ENCODE assay signal across 14 mouse cellular contexts in the genomic region with DNA sequence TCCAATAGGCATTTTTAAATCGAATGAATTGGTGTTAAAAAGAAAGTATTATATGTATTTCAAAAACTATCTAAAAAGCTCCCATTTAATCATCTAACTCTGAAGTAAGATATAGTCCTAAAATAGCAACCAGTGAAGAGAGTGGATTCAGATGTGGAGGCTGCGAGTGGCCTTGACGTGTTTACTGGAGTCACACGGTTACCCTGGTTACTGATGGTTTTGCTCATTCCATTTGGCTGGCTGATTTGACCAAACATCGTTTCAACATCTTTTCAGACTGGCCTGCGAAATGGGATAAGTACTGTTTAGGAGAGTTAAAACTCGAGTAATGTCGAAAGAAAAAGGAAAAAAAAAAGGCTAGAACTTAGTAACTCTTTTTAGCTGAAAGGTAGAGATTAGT.
DNase-seq lines count a peak whose midpoint lies in the region; ATAC-seq and TF ChIP-seq lines count a peak whose summit lies in the region.
"Had no signal": no experiment of that assay in that cellular context is flagged by ENCODE, and none has a peak within 500 bp of the region (broad histone marks: within the 10 kb centered on the region; RNA-seq: fewer than 3 reads in every experiment).

No protein-coding gene starts in this region.

- no peak overlapping the region for H3K4me3 ChIP-seq in forebrain, postnatal 0 days (ENCODE audit: low read depth, low read length)
- no peak overlapping the region for H3K4me3 ChIP-seq in forebrain, embryonic 16.5 days (replicated peaks; ENCODE audit: low read length)
- H3K4me3 ChIP-seq: hindbrain, embryonic 10.5 days; left cerebral cortex, adult 2 months; limb, embryonic 13.5 days; neural tube, embryonic 13.5 days had no signal

- H3K36me3 ChIP-seq in forebrain, postnatal 0 days (ENCODE audit: insufficient read depth): no peaks in the 10 kb centered on the region
- H3K36me3 ChIP-seq in forebrain, embryonic 16.5 days (ENCODE audit: control insufficient read depth, insufficient read depth): no peaks in the 10 kb centered on the region
- H3K36me3 ChIP-seq: hindbrain, embryonic 10.5 days; neural tube, embryonic 13.5 days had no signal

- H3K4me1 ChIP-seq in forebrain, postnatal 0 days (ENCODE audit: insufficient read depth): no peaks in the 10 kb centered on the region
- H3K4me1 ChIP-seq in forebrain, embryonic 16.5 days (replicated peaks; ENCODE audit: control insufficient read depth, insufficient read depth, low read length): no peaks in the 10 kb centered on the region
- H3K4me1 ChIP-seq: hindbrain, embryonic 10.5 days; limb, embryonic 13.5 days; neural tube, embryonic 13.5 days had no signal

- H3K9me3 ChIP-seq in forebrain, postnatal 0 days (ENCODE audit: low read length): no peaks in the 10 kb centered on the region
- H3K9me3 ChIP-seq in forebrain, embryonic 16.5 days (ENCODE audit: control insufficient read depth, low read length): no peaks in the 10 kb centered on the region
- H3K9me3 ChIP-seq: hindbrain, embryonic 10.5 days; limb, embryonic 13.5 days; neural tube, embryonic 13.5 days had no signal

- H3K9ac ChIP-seq in forebrain, postnatal 0 days: no peak overlapping the region
- H3K9ac ChIP-seq in forebrain, embryonic 16.5 days (replicated peaks; ENCODE audit: low read depth, low read length): no peak overlapping the region
- H3K9ac ChIP-seq: limb, embryonic 13.5 days; neural tube, embryonic 13.5 days had no signal

- DNase-seq in forebrain, postnatal 0 days: no peak
- DNase-seq in ovary, adult 18-20 months (ENCODE audit: low spot score): peak; percentile 67
- DNase-seq in ovary, postnatal 14 days (ENCODE audit: low spot score): no peak
- DNase-seq in adrenal gland, postnatal 36 days: peak; percentile 52 to 53
- DNase-seq in skeletal muscle tissue, adult 2 months (ENCODE audit: low read depth, low spot score): peak; percentile 49
- no peak for DNase-seq in spleen, postnatal 10 days (ENCODE audit: low spot score in 2 of 2)
- no peak for DNase-seq in cerebellum, postnatal 25 days
- DNase-seq: B cell, adult 2 months; cerebellum, adult 2 months had no signal

- no peak overlapping the region for H3K27ac ChIP-seq in forebrain, postnatal 0 days (ENCODE audit: low read depth, low read length)
- H3K27ac ChIP-seq in forebrain, embryonic 16.5 days (ENCODE audit: low read length): no peak overlapping the region
- H3K27ac ChIP-seq: hindbrain, embryonic 10.5 days; left cerebral cortex, adult 2 months; limb, embryonic 13.5 days; neural tube, embryonic 13.5 days had no signal

- H3K27me3 ChIP-seq in forebrain, postnatal 0 days (ENCODE audit: insufficient read depth, low read length): no peaks in the 10 kb centered on the region; the same call in 1 of the 2 replicates
- H3K27me3 ChIP-seq in forebrain, embryonic 16.5 days (replicated peaks; ENCODE audit: control insufficient read depth, insufficient read depth, low read length): no peaks in the 10 kb centered on the region
- H3K27me3 ChIP-seq: limb, embryonic 13.5 days; neural tube, embryonic 13.5 days had no signal

- TF ChIP-seq CTCF in forebrain, postnatal 0 days (IDR thresholded peaks at IDR 0.05; ENCODE audit: low read depth): no peak

- 0 out of 2 replicates have a peak, but pooled peaks have one; percentile 38 for ATAC-seq in forebrain, postnatal 0 days
- no peak for ATAC-seq in forebrain, embryonic 16.5 days

- H3K4me2 ChIP-seq in forebrain, postnatal 0 days (ENCODE audit: low read depth): no peak overlapping the region
- no peak overlapping the region for H3K4me2 ChIP-seq in forebrain, embryonic 16.5 days (ENCODE audit: low read length)
- H3K4me2 ChIP-seq: limb, embryonic 13.5 days; neural tube, embryonic 13.5 days had no signal

- 69% methylated on average over 8 of the region's 8 CpGs for WGBS in forebrain, postnatal 0 days
- 73% methylated on average over 8 of the region's 8 CpGs for WGBS in forebrain, embryonic 16.5 days

Comparison
In these comparisons a context has a peak if more than half of its experiments do, and no peak if none do; other contexts are left out.
1. DNase-seq: peak in ovary, adult 18-20 months (single experiment), adrenal gland, postnatal 36 days (2 of 2) and skeletal muscle tissue, adult 2 months (single experiment); none in forebrain, postnatal 0 days (single experiment), ovary, postnatal 14 days (single experiment), spleen, postnatal 10 days (0 of 2) and cerebellum, postnatal 25 days (0 of 2).